ENCODE assay signal across 8 mouse cellular contexts in genomic region chr2:5950305-5950704, GRCm38 (mm10). TPM values are rescaled to one million over a fixed set of nuclear protein-coding genes. Genes with fewer than 3 reads are reported as not detected.
A peak's percentile ranks its signal among the peaks of the same experiment; 100 is the strongest.
DNase-seq lines count a peak whose midpoint lies in the region; ATAC-seq and TF ChIP-seq lines count a peak whose summit lies in the region.

No protein-coding gene starts in this region.

- no peaks in the 10 kb centered on the region for H3K27me3 ChIP-seq in testis, adult 2 months (ENCODE audit: control insufficient read depth, insufficient read depth, low read length)
- no peaks in the 10 kb centered on the region for H3K27me3 ChIP-seq in heart, postnatal 0 days (ENCODE audit: control insufficient read depth, insufficient read depth, low read length)
- H3K27me3 ChIP-seq in limb, embryonic 10.5 days (ENCODE audit: low read depth, poor library complexity, severe bottlenecking), result no peaks in the 10 kb centered on the region
- no peaks in the 10 kb centered on the region for H3K27me3 ChIP-seq in midbrain, embryonic 13.5 days

- TF ChIP-seq CTCF in testis, adult 2 months (IDR thresholded peaks at IDR 0.05; ENCODE audit: control insufficient read depth, insufficient read depth, insufficient replicate concordance, low read depth, low read length), result no peak
- TF ChIP-seq CTCF in heart, postnatal 0 days (IDR thresholded peaks at IDR 0.05; ENCODE audit: low read depth), result no peak

- H3K27ac ChIP-seq in testis, adult 2 months (ENCODE audit: control insufficient read depth, insufficient read depth, low read depth, low read length), result no peak overlapping the region
- peak overlapping the region; percentile 76 for H3K27ac ChIP-seq in heart, postnatal 0 days (ENCODE audit: low read depth)
- H3K27ac ChIP-seq in limb, embryonic 10.5 days, result peak overlapping the region; percentile 94
- H3K27ac ChIP-seq in midbrain, embryonic 13.5 days, result peak overlapping the region; percentile 59; the same call in 1 of the 2 replicates

- H3K4me2 ChIP-seq in heart, postnatal 0 days (ENCODE audit: low read depth, low read length), result peak overlapping the region; percentile 77
- peak overlapping the region; percentile 93 for H3K4me2 ChIP-seq in midbrain, embryonic 13.5 days (replicated peaks)

- no peak for TF ChIP-seq EP300 in heart, postnatal 0 days (IDR thresholded peaks at IDR 0.05; ENCODE audit: low read depth)

- no peaks in the 10 kb centered on the region for H3K36me3 ChIP-seq in testis, adult 2 months (ENCODE audit: control insufficient read depth, insufficient read depth, low read length)
- H3K36me3 ChIP-seq in heart, postnatal 0 days (replicated peaks; ENCODE audit: control insufficient read depth, insufficient read depth, low read length), result no peaks in the 10 kb centered on the region
- H3K36me3 ChIP-seq in limb, embryonic 10.5 days, result peaks cover 6% of the 10 kb centered on the region; the same call in 1 of the 2 replicates
- no peaks in the 10 kb centered on the region for H3K36me3 ChIP-seq in midbrain, embryonic 13.5 days

- peak overlapping the region; percentile 67 for H3K9ac ChIP-seq in heart, postnatal 0 days (replicated peaks; ENCODE audit: low read depth, low read length)
- peak overlapping the region; percentile 68 for H3K9ac ChIP-seq in midbrain, embryonic 13.5 days (replicated peaks)

- WGBS in heart, postnatal 0 days, result 3% methylated on average over 6 of the region's 6 CpGs
- WGBS in limb, embryonic 10.5 days, result 23% methylated on average over 6 of the region's 6 CpGs
- 14% methylated on average over 6 of the region's 6 CpGs for WGBS in midbrain, embryonic 13.5 days

- TF ChIP-seq POLR2A in testis, adult 2 months (IDR thresholded peaks at IDR 0.05; ENCODE audit: control insufficient read depth, low read depth, low read length), result no peak

- no peak for ATAC-seq in heart, postnatal 0 days (ENCODE audit: insufficient read depth, low read depth)
- no peak for ATAC-seq in midbrain, embryonic 13.5 days

- H3K4me3 ChIP-seq in testis, adult 2 months (ENCODE audit: control insufficient read depth, low read depth, low read length), result peak overlapping the region; percentile 81; the same call in 1 of the 2 replicates
- H3K4me3 ChIP-seq in heart, postnatal 0 days (ENCODE audit: low read depth, low read length), result peak overlapping the region; percentile 83
- peak overlapping the region; percentile 91 for H3K4me3 ChIP-seq in limb, embryonic 10.5 days
- peak overlapping the region; percentile 76 for H3K4me3 ChIP-seq in midbrain, embryonic 13.5 days (replicated peaks)

- H3K9me3 ChIP-seq in heart, postnatal 0 days (replicated peaks; ENCODE audit: control insufficient read depth, low read length), result no peaks in the 10 kb centered on the region
- no peaks in the 10 kb centered on the region for H3K9me3 ChIP-seq in limb, embryonic 10.5 days (replicated peaks)
- no peaks in the 10 kb centered on the region for H3K9me3 ChIP-seq in midbrain, embryonic 13.5 days

- H3K4me1 ChIP-seq in testis, adult 2 months (ENCODE audit: control insufficient read depth, insufficient read depth, low read length), result 0 out of 2 replicates have a peak, but pooled peaks cover 3% of the 10 kb centered on the region
- H3K4me1 ChIP-seq in heart, postnatal 0 days (ENCODE audit: control insufficient read depth, insufficient read depth), result peaks cover 6% of the 10 kb centered on the region; the same call in 1 of the 2 replicates
- H3K4me1 ChIP-seq in limb, embryonic 10.5 days, result peaks cover 11% of the 10 kb centered on the region; the same call in 1 of the 2 replicates
- peaks cover 17% of the 10 kb centered on the region for H3K4me1 ChIP-seq in midbrain, embryonic 13.5 days (replicated peaks)

- no peak for DNase-seq in testis, postnatal 10 days (ENCODE audit: low spot score)
- DNase-seq in cerebellum, postnatal 10 days, result peak; percentile 50 to 63
- DNase-seq in heart, postnatal 0 days (ENCODE audit: low spot score), result no peak
- no peak for DNase-seq in limb, embryonic 10.5 days (ENCODE audit: low spot score)
- DNase-seq in ovary, postnatal 36 days (ENCODE audit: low spot score), result no peak
- DNase-seq in gastrocnemius, postnatal 10 days, result no peak

RNA-seq across cellular contexts. Expression of gene Upf2, which starts 1.0 kb away (rescaled TPM):
- polyA plus RNA-seq in testis, adult 2 months (2012; rRNA removed), result 8.9 and 11.0 TPM in 2 replicates
- 2.7 and 5.6 TPM in 2 replicates for total RNA-seq in heart, postnatal 0 days (2014; rRNA removed; ENCODE audit: low replicate concordance)
- 3.5 and 3.6 TPM in 2 replicates for polyA plus RNA-seq in heart, postnatal 0 days (2015; fragmentation: Nextera tagmentation; extraction: Ambion mirVana)
- polyA plus RNA-seq in limb, embryonic 10.5 days (2016; fragmentation: Nextera tagmentation; extraction: Ambion mirVana), result 9.9 and 11.5 TPM in 2 replicates
- 10.4 and 10.7 TPM in 2 replicates for polyA plus RNA-seq in midbrain, embryonic 13.5 days (2015; fragmentation: Nextera tagmentation; extraction: Ambion mirVana)
- 10 to 100 TPM; 12.9 to 15.9 TPM for total RNA-seq in gastrocnemius, postnatal 10 days (2021)

RNA-seq across cellular contexts. Expression of gene Dhtkd1, which starts 7.7 kb away (rescaled TPM):
- polyA plus RNA-seq in testis, adult 2 months (2012; rRNA removed), result 2.6 and 3.4 TPM in 2 replicates
- total RNA-seq in heart, postnatal 0 days (2014; rRNA removed; ENCODE audit: low replicate concordance), result 1.6 and 2.4 TPM in 2 replicates
- 1.2 and 1.3 TPM in 2 replicates for polyA plus RNA-seq in heart, postnatal 0 days (2015; fragmentation: Nextera tagmentation; extraction: Ambion mirVana)
- polyA plus RNA-seq in limb, embryonic 10.5 days (2016; fragmentation: Nextera tagmentation; extraction: Ambion mirVana), result 6.5 and 9.2 TPM in 2 replicates
- polyA plus RNA-seq in midbrain, embryonic 13.5 days (2015; fragmentation: Nextera tagmentation; extraction: Ambion mirVana), result 6.0 and 6.8 TPM in 2 replicates
- 1 to 10 TPM; 1.3 to 2.2 TPM for total RNA-seq in gastrocnemius, postnatal 10 days (2021)

RNA-seq across cellular contexts. Expression of gene Sec61a2, which starts 55.1 kb away (rescaled TPM):
- polyA plus RNA-seq in testis, adult 2 months (2012; rRNA removed), result 73.1 and 94.3 TPM in 2 replicates
- 36.7 and 37.3 TPM in 2 replicates for total RNA-seq in heart, postnatal 0 days (2014; rRNA removed; ENCODE audit: low replicate concordance)
- 26.4 and 27.8 TPM in 2 replicates for polyA plus RNA-seq in heart, postnatal 0 days (2015; fragmentation: Nextera tagmentation; extraction: Ambion mirVana)
- polyA plus RNA-seq in limb, embryonic 10.5 days (2016; fragmentation: Nextera tagmentation; extraction: Ambion mirVana), result 85.0 and 95.1 TPM in 2 replicates
- 90.7 and 100 TPM in 2 replicates for polyA plus RNA-seq in midbrain, embryonic 13.5 days (2015; fragmentation: Nextera tagmentation; extraction: Ambion mirVana)
- 10 to 100 TPM; 35.1 to 40.6 TPM for total RNA-seq in gastrocnemius, postnatal 10 days (2021)

Comparison
In these comparisons a context has a peak if more than half of its experiments do, and no peak if none do; other contexts are left out.
1. DNase-seq: peak in cerebellum, postnatal 10 days (2 of 2); none in testis, postnatal 10 days (single experiment), heart, postnatal 0 days (single experiment), limb, embryonic 10.5 days (single experiment), ovary, postnatal 36 days (single experiment) and gastrocnemius, postnatal 10 days (single experiment).
2. Peak in every context shown above with its lines, with median percentiles within 50 percentile points of each other: H3K4me3 ChIP-seq.